Mouse (Mus musculus) limb, embryonic 15.5 days (tissue): ENCODE results near the gene Klk9. TPM values are rescaled to one million over a fixed set of nuclear protein-coding genes. Genes with fewer than 3 reads are reported as not detected.

Experiments used
- ATAC-seq: fragments of 200-750 bp; cut with Nextera tagmentation; 2 replicates; pipeline ENCODE4 v1.8.0; 2017; ENCODE audit warnings: low read depth, moderate TSS enrichment; ENCODE audit not compliant: insufficient number of reproducible peaks, low FRiP score, low TSS enrichment
- H3K27ac ChIP-seq: fragments of 300-500 bp; sonication (generic); 2 replicates; pipeline ENCODE4 v1.5.1; 2015; ENCODE audit warnings: moderate library complexity, mild to moderate bottlenecking, inconsistent platforms
- H3K27me3 ChIP-seq: fragments of 300-500 bp; sonication (generic); 2 replicates; pipeline ENCODE4 v1.6.1; 2015; ENCODE audit warnings: inconsistent platforms
- H3K36me3 ChIP-seq: fragments of 300-500 bp; sonication (generic); 2 replicates; pipeline ENCODE4 v1.6.1; 2015; ENCODE audit warnings: inconsistent platforms
- H3K4me1 ChIP-seq: fragments of 300-500 bp; sonication (generic); 2 replicates; pipeline ENCODE4 v1.6.1; 2015; ENCODE audit warnings: inconsistent platforms
- H3K4me2 ChIP-seq: fragments of 300-500 bp; sonication (generic); 2 replicates; pipeline ENCODE4 v1.6.1; 2015; ENCODE audit warnings: mild to moderate bottlenecking, inconsistent platforms
- H3K4me3 ChIP-seq: fragments of 300-500 bp; sonication (generic); 2 replicates; pipeline ENCODE4 v1.5.1; 2015; ENCODE audit warnings: mild to moderate bottlenecking, inconsistent platforms
- H3K9ac ChIP-seq: fragments of 300-500 bp; sonication (generic); 2 replicates; pipeline ENCODE4 v1.6.1; 2015; ENCODE audit warnings: inconsistent platforms
- H3K9me3 ChIP-seq: fragments of 300-500 bp; sonication (generic); 2 replicates; pipeline ENCODE4 v1.6.1; 2016; ENCODE audit warnings: inconsistent platforms
- WGBS: fragments of 180-500 bp; shearing (Covaris S2); methylation state at CpG from one replicate; pipeline ENCODE4 v1.1.7; 2015; 5-methylcytosine and 5-hydroxymethylcytosine counted together
- polyA plus RNA-seq: library from polyadenylated mRNA; unstranded; fragments of >200 nt; fragmentation: Nextera tagmentation; extraction: Ambion mirVana; gene quantifications from 2 replicates; pipeline ENCODE4 v1.2.1, GENCODE M21; 2015

The Klk9 gene
- polyA plus RNA-seq, 1 experiment from 2014 or later: 1.5 TPM

DNA sequence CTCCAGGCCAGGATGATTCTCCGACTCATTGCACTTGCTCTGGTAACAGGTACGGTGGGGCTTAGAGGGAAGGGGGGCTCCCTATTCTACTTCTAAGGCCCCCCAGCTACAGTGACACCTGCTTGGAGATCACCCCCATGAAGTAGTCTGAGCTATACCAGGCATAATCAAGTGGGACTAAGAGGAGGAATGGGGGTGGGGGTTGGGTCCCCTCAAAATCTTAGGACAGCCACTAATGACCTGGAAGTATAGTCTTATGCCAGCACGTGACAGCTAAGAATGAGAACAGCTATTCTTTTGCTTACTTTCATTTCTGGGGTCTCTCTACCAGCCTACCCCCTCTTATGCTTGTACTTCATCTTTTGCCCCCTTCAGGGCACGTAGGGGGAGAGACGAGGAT, 15.2 kb upstream of the Klk9 start:
- 70% methylated on average over 5 of the region's 5 CpGs for WGBS
- Histone ChIP-seq H3K9me3 (no peaks in the 10 kb centered on the region), H3K27ac (no peak overlapping the region), H3K4me1 (peaks cover 10% of the 10 kb centered on the region; the same call in 1 of the 2 replicates), H3K36me3 (no peaks in the 10 kb centered on the region), H3K4me3 (no peak overlapping the region), H3K9ac (no peak overlapping the region), H3K4me2 (no peak overlapping the region), H3K27me3 (no peaks in the 10 kb centered on the region)
- ATAC-seq: no peak

GRCm38 (mm10) chr7:43777423-43777822, 14.3 kb upstream of the Klk9 start:
- 85% methylated on average over 12 of the region's 12 CpGs for WGBS
- H3K4me2 ChIP-seq: no peak overlapping the region
- no peak overlapping the region for H3K9ac ChIP-seq
- no peaks in the 10 kb centered on the region for H3K9me3 ChIP-seq
- peaks cover 13% of the 10 kb centered on the region; the same call in 1 of the 2 replicates for H3K4me1 ChIP-seq
- no peaks in the 10 kb centered on the region for H3K27me3 ChIP-seq
- ATAC-seq: no peak
- no peak overlapping the region for H3K27ac ChIP-seq
- no peaks in the 10 kb centered on the region for H3K36me3 ChIP-seq
- no peak overlapping the region for H3K4me3 ChIP-seq

GRCm38 (mm10) chr7:43778176-43778970, 13.3 kb upstream of the Klk9 start:
- Histone ChIP-seq H3K27me3 (peaks cover 6% of the 10 kb centered on the region; the same call in 1 of the 2 replicates), H3K9me3 (no peaks in the 10 kb centered on the region), H3K4me2 (no peak overlapping the region), H3K4me3 (no peak overlapping the region), H3K9ac (no peak overlapping the region), H3K4me1 (peaks cover 21% of the 10 kb centered on the region), H3K27ac (no peak overlapping the region), H3K36me3 (no peaks in the 10 kb centered on the region)
- no peak for ATAC-seq
- 90% methylated on average over 10 of the region's 10 CpGs for WGBS

GRCm38 (mm10) chr7:43780241-43780640, 11.4 kb upstream of the Klk9 start:
- WGBS: 49% methylated on average over 6 of the region's 6 CpGs
- H3K9ac ChIP-seq: no peak overlapping the region
- no peaks in the 10 kb centered on the region for H3K36me3 ChIP-seq
- ATAC-seq: no peak
- H3K4me2 ChIP-seq: no peak overlapping the region
- peaks cover 6% of the 10 kb centered on the region; the same call in 1 of the 2 replicates for H3K27me3 ChIP-seq
- H3K4me1 ChIP-seq: peaks cover 16% of the 10 kb centered on the region
- H3K9me3 ChIP-seq: no peaks in the 10 kb centered on the region
- H3K4me3 ChIP-seq: no peak overlapping the region
- H3K27ac ChIP-seq: peak overlapping the region; percentile 44

- Histone ChIP-seq H3K4me3 (no peak within 1 kb of the TSS), H3K4me2 (0 out of 2 replicates have a peak within 1 kb of the TSS, but pooled peaks have one; percentile 3), H3K36me3 (no peaks in the 10 kb centered on the region), H3K27ac (peak within 1 kb of the TSS; percentile 44), H3K9ac (no peak within 1 kb of the TSS), H3K4me1 (peaks cover 16% of the 10 kb centered on the region), H3K27me3 (peaks cover 6% of the 10 kb centered on the region; the same call in 1 of the 2 replicates), H3K9me3 (no peaks in the 10 kb centered on the region)
- ATAC-seq: no peak
- 32% methylated on average over 5 of the region's 5 CpGs for WGBS
These were observed 10.9 kb upstream of the Klk9 start, which contains the start of gene Klk10 for GRCm38 (mm10) chr7:43780746-43781145. Gene Klk10 (plus strand): TSS chr7:43781035.

DNA sequence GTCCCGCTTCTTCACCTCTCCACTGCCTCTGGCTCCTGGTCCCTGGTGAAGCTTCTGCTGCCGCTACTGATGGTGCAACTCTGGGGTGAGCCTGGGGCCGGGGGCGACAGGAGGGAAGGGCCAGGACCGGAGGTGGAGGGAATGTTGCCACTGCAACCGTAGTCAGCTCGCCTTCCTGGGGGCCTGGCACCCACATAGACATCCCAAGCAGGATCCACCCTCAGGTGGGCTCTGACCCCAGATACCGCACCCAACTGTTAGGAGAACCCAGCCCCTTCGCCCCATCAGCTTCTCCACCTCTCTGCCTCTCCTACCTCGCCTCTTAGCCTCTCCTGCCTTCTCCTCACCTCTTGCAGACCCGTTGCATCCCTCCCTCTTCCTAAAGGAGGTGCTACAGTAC, 10.2 kb upstream of the Klk9 start:
- no peak overlapping the region for H3K27ac ChIP-seq
- H3K4me2 ChIP-seq: 0 out of 2 replicates have a peak overlapping the region, but pooled peaks have one; percentile 3
- no peak for ATAC-seq
- peaks cover 6% of the 10 kb centered on the region; the same call in 1 of the 2 replicates for H3K27me3 ChIP-seq
- WGBS: 83% methylated on average over 11 of the region's 11 CpGs
- no peak overlapping the region for H3K4me3 ChIP-seq
- no peaks in the 10 kb centered on the region for H3K36me3 ChIP-seq
- H3K4me1 ChIP-seq: peaks cover 16% of the 10 kb centered on the region
- no peaks in the 10 kb centered on the region for H3K9me3 ChIP-seq
- H3K9ac ChIP-seq: no peak overlapping the region

DNA sequence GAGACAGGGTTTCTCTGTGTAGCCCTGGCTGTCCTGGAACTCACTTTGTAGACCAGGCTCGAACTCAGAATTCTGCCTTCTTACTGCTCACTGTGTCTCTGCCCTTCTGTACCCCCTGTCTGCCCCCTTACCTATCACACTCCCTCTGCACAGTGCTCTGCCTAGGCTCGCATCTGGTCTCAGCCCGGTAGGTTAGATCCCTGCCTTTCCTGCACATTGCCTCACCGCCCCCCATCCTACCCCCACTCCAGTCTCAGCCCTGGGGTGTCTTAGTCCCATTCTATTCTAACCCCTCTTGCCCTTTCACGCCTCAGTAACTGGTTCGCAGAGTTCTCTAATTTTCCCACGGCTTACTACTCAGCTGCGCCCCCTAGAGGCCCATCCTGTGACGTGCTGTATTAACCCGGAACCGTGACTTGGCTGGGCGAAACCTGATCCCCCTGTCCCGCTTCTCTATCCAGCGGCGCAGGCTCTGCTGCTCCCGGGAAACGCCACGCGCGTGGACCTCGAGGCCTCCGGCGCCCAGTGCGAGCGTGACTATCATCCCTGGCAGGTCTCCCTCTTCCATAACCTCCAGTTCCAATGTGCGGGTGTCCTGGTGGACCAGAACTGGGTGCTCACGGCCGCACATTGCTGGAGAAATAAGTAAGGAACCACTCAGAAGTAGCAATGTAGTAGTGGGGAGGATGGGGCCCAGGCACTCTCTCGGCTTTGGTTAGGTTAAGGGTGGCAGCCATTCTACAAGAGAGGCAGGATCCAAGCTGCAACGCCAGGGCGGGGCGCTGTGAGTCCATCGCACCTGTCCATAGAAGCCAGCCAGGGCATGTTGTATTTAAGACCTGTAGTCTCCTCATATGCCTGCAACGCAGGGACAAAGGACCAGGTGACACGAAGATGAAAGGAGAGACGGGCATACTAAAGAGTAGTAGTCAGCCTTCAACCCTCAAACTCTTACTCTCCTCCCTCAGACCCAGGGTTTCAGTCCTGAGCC, 9.1 kb upstream of the Klk9 start:
- Histone ChIP-seq H3K27ac (no peak overlapping the region), H3K4me3 (peak overlapping the region; percentile 33), H3K4me2 (peak overlapping the region; percentile 59), H3K27me3 (peaks cover 6% of the 10 kb centered on the region; the same call in 1 of the 2 replicates), H3K4me1 (peaks cover 16% of the 10 kb centered on the region), H3K36me3 (no peaks in the 10 kb centered on the region), H3K9ac (0 out of 2 replicates have a peak overlapping the region, but pooled peaks have one; percentile 17), H3K9me3 (no peaks in the 10 kb centered on the region)
- peak; percentile 47; the same call in 1 of the 2 replicates for ATAC-seq
- 6% methylated on average over 36 of the region's 36 CpGs for WGBS

GRCm38 (mm10) chr7:43785286-43785685, 6.4 kb upstream of the Klk9 start:
- Histone ChIP-seq H3K27ac (no peak overlapping the region), H3K4me2 (no peak overlapping the region), H3K4me3 (no peak overlapping the region), H3K4me1 (peaks cover 16% of the 10 kb centered on the region), H3K36me3 (no peaks in the 10 kb centered on the region), H3K27me3 (peaks cover 6% of the 10 kb centered on the region; the same call in 1 of the 2 replicates), H3K9ac (no peak overlapping the region), H3K9me3 (no peaks in the 10 kb centered on the region)
- no peak for ATAC-seq
- WGBS: 76% methylated on average over 1 of the region's 1 CpGs

- H3K27ac ChIP-seq: no peak overlapping the region; the same call in 1 of the 2 replicates
- H3K9ac ChIP-seq: no peak overlapping the region
- WGBS: 63% methylated on average over 3 of the region's 3 CpGs
- no peak for ATAC-seq
- H3K4me2 ChIP-seq: no peak overlapping the region
- no peak overlapping the region for H3K4me3 ChIP-seq
- peaks cover 2% of the 10 kb centered on the region; the same call in 1 of the 2 replicates for H3K4me1 ChIP-seq
- no peaks in the 10 kb centered on the region for H3K9me3 ChIP-seq
- H3K36me3 ChIP-seq: no peaks in the 10 kb centered on the region
- peaks cover 3% of the 10 kb centered on the region; the same call in 1 of the 2 replicates for H3K27me3 ChIP-seq
These were observed 3.6 kb upstream of the Klk9 start for GRCm38 (mm10) chr7:43788096-43788495.

DNA sequence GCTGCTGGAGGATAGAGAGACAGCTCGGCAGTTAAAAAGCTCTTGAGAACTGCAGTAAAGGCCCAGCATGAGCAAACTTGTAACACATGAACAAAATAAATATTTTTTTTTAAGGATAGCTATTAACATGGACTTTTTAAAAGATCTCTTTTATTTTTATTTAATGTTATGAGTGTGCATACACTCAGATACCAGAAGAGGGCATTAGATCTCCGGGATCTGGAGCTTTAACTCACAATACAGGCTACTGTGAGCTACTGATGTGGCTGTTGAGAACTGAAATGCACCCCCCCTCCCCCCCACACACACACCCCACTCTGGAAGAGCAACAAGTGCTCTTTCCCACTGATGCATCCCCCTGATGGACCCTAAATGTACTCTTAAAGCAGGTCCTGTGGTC, 2.4 kb upstream of the Klk9 start:
- 59% methylated on average over 2 of the region's 2 CpGs for WGBS
- no peak overlapping the region for H3K27ac ChIP-seq
- no peaks in the 10 kb centered on the region for H3K9me3 ChIP-seq
- ATAC-seq: no peak
- H3K9ac ChIP-seq: no peak overlapping the region
- H3K27me3 ChIP-seq: no peaks in the 10 kb centered on the region
- no peaks in the 10 kb centered on the region for H3K4me1 ChIP-seq
- no peak overlapping the region for H3K4me3 ChIP-seq
- no peak overlapping the region for H3K4me2 ChIP-seq
- H3K36me3 ChIP-seq: no peaks in the 10 kb centered on the region

- no peaks in the 10 kb centered on the region for H3K9me3 ChIP-seq
- H3K27me3 ChIP-seq: peaks cover 17% of the 10 kb centered on the region
- 8% methylated on average over 8 of the region's 8 CpGs for WGBS
- no peak overlapping the region for H3K9ac ChIP-seq
- H3K27ac ChIP-seq: no peak overlapping the region
- peaks cover 21% of the 10 kb centered on the region for H3K4me1 ChIP-seq
- peak overlapping the region; percentile 81 for H3K4me2 ChIP-seq
- H3K36me3 ChIP-seq: no peaks in the 10 kb centered on the region
- ATAC-seq: no peak
- peak overlapping the region; percentile 52 for H3K4me3 ChIP-seq
These were observed 4.7 kb downstream of the Klk9 start for GRCm38 (mm10) chr7:43796355-43796754.
